Mouse (Mus musculus) heart, postnatal 25 days (tissue): Measurements from ENCODE around the gene Gmds. TPM values are rescaled to one million over a fixed set of nuclear protein-coding genes. Genes with fewer than 3 reads are reported as not detected.

Experiments used
- DNase-seq: peaks from one replicate; pipeline ENCODE4 v3.0.0; 2022; ENCODE audit warnings: low spot score
- intact Hi-C: fragments of 180-260 bp; cut with DNase I; formaldehyde crosslinking; loops from one replicate; pipeline ENCODE4 v1.15.1; 2025
- total RNA-seq, 2 experiments: library from RNA; stranded (reverse); gene quantifications; 2 replicates each; pipeline ENCODE4 v1.2.3; 2021

Gene Gmds
- total RNA-seq, 2 experiments from 2014 or later = 4.5 to 5.1 TPM

GRCm38 (mm10) chr13:31808116-31808803 is 530.3 kb downstream of the Gmds start:
- intact Hi-C loops = loop anchor here (5.0 to 10.0 kb wide), 3 partner anchors 199 to 994 kb away; partner anchors contain the start of genes D930007J09Rik and Wrnip1
- DNase-seq = no peak

GRCm38 (mm10) chr13:31807736-31808115 is 530.8 kb downstream of the Gmds start:
- no peak for DNase-seq
- intact Hi-C loops = loop anchor here (5.0 to 10.0 kb wide), 3 partner anchors 200 to 995 kb away; partner anchors contain the start of genes D930007J09Rik and Wrnip1

GRCm38 (mm10) chr13:31806890-31807735 is 531.4 kb downstream of the Gmds start:
- no peak for DNase-seq
- intact Hi-C loops = loop anchor here (5.0 to 10.0 kb wide), 3 partner anchors 200 to 995 kb away; partner anchors contain the start of genes D930007J09Rik and Wrnip1

- intact Hi-C loops = loop anchor here (5.0 to 10.0 kb wide), 3 partner anchors 201 to 996 kb away; partner anchors contain the start of genes D930007J09Rik and Wrnip1
- DNase-seq = peak; percentile 91
These were observed 532.1 kb downstream of the Gmds start, which contains the start of gene Foxc1 for GRCm38 (mm10) chr13:31806428-31806832. Foxc1 (plus strand) TSS chr13:31806633.

GRCm38 (mm10) chr13:31805831-31806427 is 532.6 kb downstream of the Gmds start:
- intact Hi-C loops = loop anchor here (5.0 to 10.0 kb wide), 3 partner anchors 201 to 996 kb away; partner anchors contain the start of genes D930007J09Rik and Wrnip1
- DNase-seq = no peak

GRCm38 (mm10) chr13:31804571-31804970 is 534.0 kb downstream of the Gmds start:
- intact Hi-C loops = loop anchor here (5.0 to 10.0 kb wide), 3 partner anchors 688 to 858 kb away; no protein-coding TSS in a partner anchor
- DNase-seq = no peak

- DNase-seq = no peak
- intact Hi-C loops = loop anchor here (5.0 to 10.0 kb wide), 3 partner anchors 689 to 859 kb away; no protein-coding TSS in a partner anchor
These were observed 535.1 kb downstream of the Gmds start for GRCm38 (mm10) chr13:31803166-31804093.

GRCm38 (mm10) chr13:31802447-31802846 is 536.1 kb downstream of the Gmds start:
- intact Hi-C loops = loop anchor here (5.0 to 10.0 kb wide), 3 partner anchors 690 to 860 kb away; no protein-coding TSS in a partner anchor
- no peak for DNase-seq

- intact Hi-C loops = loop anchor here (1.0 to 10.0 kb wide), 8 partner anchors 155 to 879 kb away; no protein-coding TSS in a partner anchor
These were observed 536.7 kb downstream of the Gmds start for GRCm38 (mm10) chr13:31801703-31802305.

GRCm38 (mm10) chr13:31800581-31801576 is 537.7 kb downstream of the Gmds start:
- intact Hi-C loops = loop anchor here (1.0 to 10.0 kb wide), 8 partner anchors 156 to 880 kb away; no protein-coding TSS in a partner anchor
- peak; percentile 71 for DNase-seq

More at GRCm38 (mm10) chr13:31801703-31802305, 536.7 kb downstream of the Gmds start:
- no peak for DNase-seq

- DNase-seq = no peak
- intact Hi-C loops = no loop called here
These were observed 540.5 kb downstream of the Gmds start for GRCm38 (mm10) chr13:31798075-31798474.

GRCm38 (mm10) chr13:31797346-31797745 is 541.2 kb downstream of the Gmds start:
- intact Hi-C loops = no loop called here
- DNase-seq = no peak

GRCm38 (mm10) chr13:31793163-31793562 is 545.4 kb downstream of the Gmds start:
- intact Hi-C loops = loop anchor here (2.0 kb wide), 2 partner anchors 506 to 888 kb away; no protein-coding TSS in a partner anchor
- no peak for DNase-seq

GRCm38 (mm10) chr13:31792480-31793132 is 545.9 kb downstream of the Gmds start:
- no peak for DNase-seq
- intact Hi-C loops = loop anchor here (1.0 to 2.0 kb wide), 3 partner anchors 506 to 888 kb away; no protein-coding TSS in a partner anchor

GRCm38 (mm10) chr13:31784757-31785156 is 553.8 kb downstream of the Gmds start:
- intact Hi-C loops = no loop called here

GRCm38 (mm10) chr13:31782063-31782462 is 556.5 kb downstream of the Gmds start:
- DNase-seq = no peak
- intact Hi-C loops = no loop called here

More at GRCm38 (mm10) chr13:31784757-31785156, 553.8 kb downstream of the Gmds start:
- no peak for DNase-seq
